Mouse (Mus musculus) cerebellum, postnatal 4 days (tissue): ENCODE results near the gene Aanat.
A peak's percentile ranks its signal among the peaks of the same experiment; 100 is the strongest.
"Not testable (repeated sequence)": the region's sequence is repeated elsewhere in the genome, so short reads cannot be mapped to it uniquely, and the experiment has no call there.

Experiments used
- DNase-seq, 2 experiments: peaks; one replicate each; pipeline ENCODE4 v3.0.0; 2022; ENCODE audit warnings: low spot score in 2 of 2, mixed read lengths in 1 of 2

Aanat gene

GRCm38 (mm10) chr11:116611168-116611567 lies 24.9 kb downstream of the Aanat start:
- DNase-seq, result not testable (repeated sequence)

- DNase-seq, result no peak
Measured at GRCm38 (mm10) chr11:116611883-116612282, 25.7 kb downstream of the Aanat start.

- DNase-seq, result no peak
Measured at GRCm38 (mm10) chr11:116612554-116612953, 26.3 kb downstream of the Aanat start.

- no peak for DNase-seq
Measured at GRCm38 (mm10) chr11:116613234-116613633, 27.0 kb downstream of the Aanat start.

- DNase-seq, result no peak
Measured at GRCm38 (mm10) chr11:116615735-116616437, 29.7 kb downstream of the Aanat start.

- no peak for DNase-seq
Measured at GRCm38 (mm10) chr11:116616438-116617118, 30.3 kb downstream of the Aanat start.

- DNase-seq, result no peak
Measured at GRCm38 (mm10) chr11:116617641-116618040, 31.4 kb downstream of the Aanat start.

- no peak for DNase-seq
Measured at GRCm38 (mm10) chr11:116618666-116619065, 32.4 kb downstream of the Aanat start.

- peak in 1 of 2 experiments; percentile 49 for DNase-seq
Measured at GRCm38 (mm10) chr11:116619156-116619555, 32.9 kb downstream of the Aanat start.

GRCm38 (mm10) chr11:116619561-116619960 lies 33.3 kb downstream of the Aanat start:
- DNase-seq, result no peak

GRCm38 (mm10) chr11:116620073-116620472 lies 33.8 kb downstream of the Aanat start:
- no peak for DNase-seq

- no peak for DNase-seq
Measured at GRCm38 (mm10) chr11:116620559-116621253, 34.5 kb downstream of the Aanat start.

- DNase-seq, result peak in 1 of 2 experiments; percentile 72
Measured at GRCm38 (mm10) chr11:116621258-116621704, 35.0 kb downstream of the Aanat start.

- no peak for DNase-seq
Measured at GRCm38 (mm10) chr11:116623281-116624124, 37.3 kb downstream of the Aanat start.

- no peak for DNase-seq
Measured at GRCm38 (mm10) chr11:116624131-116624832, 38.0 kb downstream of the Aanat start.

GRCm38 (mm10) chr11:116625081-116626000 lies 39.1 kb downstream of the Aanat start:
- peak in 1 of 2 experiments; percentile 54 for DNase-seq

GRCm38 (mm10) chr11:116626299-116627071 lies 40.3 kb downstream of the Aanat start, which contains the start of gene Rhbdf2:
Gene Rhbdf2, minus strand, starts transcription at chr11:116627019.
- no peak for DNase-seq

- DNase-seq, result no peak
Measured at GRCm38 (mm10) chr11:116627072-116628020, 41.1 kb downstream of the Aanat start.
